Mouse (Mus musculus) testis, postnatal 10 days (tissue): ENCODE measurements at regions not wholly inside any gene's neighbourhood (a gene's known extent, or its start where the extent isn't known, plus 50 kb on each side); places are given as distances from the start of the nearest gene placed in this dataset.

Source experiments
- DNase-seq: peaks from one replicate; pipeline ENCODE4 v3.0.0; 2021; ENCODE audit warnings: low spot score

- no peak for DNase-seq
These were observed 186.5 kb upstream of the Pik3r1 start for GRCm38 (mm10) chr13:101954521-101954920.

- DNase-seq, result no peak
These were observed 187.9 kb upstream of the Pik3r1 start for GRCm38 (mm10) chr13:101955806-101956418.

GRCm38 (mm10) chr13:101957782-101958181 is 189.8 kb upstream of the Pik3r1 start:
- DNase-seq, result peak; percentile 47

GRCm38 (mm10) chr13:101965537-101965936 is 197.5 kb upstream of the Pik3r1 start:
- DNase-seq, result no peak

- DNase-seq, result no peak
These were observed 198.9 kb upstream of the Pik3r1 start for GRCm38 (mm10) chr13:101966799-101967397.

GRCm38 (mm10) chr13:101967466-101967865 is 199.4 kb upstream of the Pik3r1 start:
- DNase-seq, result no peak

- DNase-seq, result no peak
These were observed 208.7 kb upstream of the Pik3r1 start for GRCm38 (mm10) chr13:101976766-101977165.

- DNase-seq, result no peak
These were observed 212.3 kb upstream of the Pik3r1 start for GRCm38 (mm10) chr13:101980171-101980835.

GRCm38 (mm10) chr13:101988637-101989413 is 220.8 kb upstream of the Pik3r1 start:
- no peak for DNase-seq

- DNase-seq, result no peak
These were observed 223.7 kb upstream of the Pik3r1 start for GRCm38 (mm10) chr13:101991729-101992128.

GRCm38 (mm10) chr13:101994779-101995178 is 226.8 kb upstream of the Pik3r1 start:
- DNase-seq, result no peak

GRCm38 (mm10) chr13:101995529-101995928 is 227.5 kb upstream of the Pik3r1 start:
- no peak for DNase-seq

GRCm38 (mm10) chr13:101996144-101996543 is 228.1 kb upstream of the Pik3r1 start:
- no peak for DNase-seq

GRCm38 (mm10) chr13:101997415-101997814 is 229.4 kb upstream of the Pik3r1 start:
- no peak for DNase-seq

- no peak for DNase-seq
These were observed 238.5 kb upstream of the Pik3r1 start for GRCm38 (mm10) chr13:102006565-102006964.

- DNase-seq, result no peak
These were observed 243.9 kb upstream of the Pik3r1 start for GRCm38 (mm10) chr13:102011965-102012364.

GRCm38 (mm10) chr13:102014514-102014913 is 246.5 kb upstream of the Pik3r1 start:
- DNase-seq, result no peak

- no peak for DNase-seq
These were observed 246.9 kb upstream of the Pik3r1 start for GRCm38 (mm10) chr13:102014958-102015357.

- no peak for DNase-seq
These were observed 248.5 kb upstream of the Pik3r1 start for GRCm38 (mm10) chr13:102016518-102016917.

- DNase-seq, result no peak
These were observed 254.3 kb upstream of the Pik3r1 start for GRCm38 (mm10) chr13:102022273-102022672.

- DNase-seq, result no peak
These were observed 254.7 kb upstream of the Pik3r1 start for GRCm38 (mm10) chr13:102022757-102023156.

- no peak for DNase-seq
These were observed 255.6 kb upstream of the Pik3r1 start for GRCm38 (mm10) chr13:102023624-102024023.

GRCm38 (mm10) chr13:102025138-102025537 is 257.1 kb upstream of the Pik3r1 start:
- DNase-seq, result no peak
